Mouse (Mus musculus) embryonic facial prominence, embryonic 15.5 days (tissue): ENCODE measurements around the gene Vars2. TPM values are rescaled to one million over a fixed set of nuclear protein-coding genes. Genes with fewer than 3 reads are reported as not detected.

Experiments used
- ATAC-seq: fragments of 200-750 bp; cut with Nextera tagmentation; 2 replicates; pipeline ENCODE4 v1.8.0; 2017; ENCODE audit warnings: low read depth, moderate TSS enrichment; ENCODE audit not compliant: insufficient number of reproducible peaks, low FRiP score, low TSS enrichment
- H3K27ac ChIP-seq: fragments of 300-500 bp; sonication (generic); replicated peaks from 2 replicates; pipeline ENCODE4 v1.5.1; 2015; ENCODE audit warnings: mild to moderate bottlenecking, inconsistent platforms
- H3K27me3 ChIP-seq: fragments of 300-500 bp; sonication (generic); 2 replicates; pipeline ENCODE4 v1.6.1; 2015; ENCODE audit warnings: inconsistent platforms
- H3K36me3 ChIP-seq: fragments of 300-500 bp; sonication (generic); 2 replicates; pipeline ENCODE4 v1.6.1; 2015; ENCODE audit warnings: mild to moderate bottlenecking, inconsistent platforms
- H3K4me1 ChIP-seq: fragments of 300-500 bp; sonication (generic); 2 replicates; pipeline ENCODE4 v1.6.1; 2015; ENCODE audit warnings: inconsistent platforms
- H3K4me2 ChIP-seq: fragments of 300-500 bp; sonication (generic); replicated peaks from 2 replicates; pipeline ENCODE4 v1.6.1; 2015; ENCODE audit warnings: mild to moderate bottlenecking, inconsistent platforms
- H3K4me3 ChIP-seq: fragments of 300-500 bp; sonication (generic); replicated peaks from 2 replicates; pipeline ENCODE4 v1.5.1; 2015; ENCODE audit warnings: mild to moderate bottlenecking, inconsistent platforms
- H3K9ac ChIP-seq: fragments of 300-500 bp; sonication (generic); 2 replicates; pipeline ENCODE4 v1.6.1; 2015; ENCODE audit warnings: inconsistent platforms
- H3K9me3 ChIP-seq: fragments of 300-500 bp; sonication (generic); replicated peaks from 2 replicates; pipeline ENCODE4 v1.6.1; 2016; ENCODE audit warnings: inconsistent platforms
- WGBS: fragments of 180-500 bp; shearing (Covaris S2); methylation state at CpG from one replicate; pipeline ENCODE4 v1.1.7; 2015; 5-methylcytosine and 5-hydroxymethylcytosine counted together
- polyA plus RNA-seq: library from polyadenylated mRNA; unstranded; fragments of >200 nt; fragmentation: Nextera tagmentation; extraction: Ambion mirVana; gene quantifications from 2 replicates; pipeline ENCODE4 v1.2.1, GENCODE M21; 2015

Gene Vars2
- polyA plus RNA-seq, 1 experiment from 2014 or later: 19.0 TPM

DNA sequence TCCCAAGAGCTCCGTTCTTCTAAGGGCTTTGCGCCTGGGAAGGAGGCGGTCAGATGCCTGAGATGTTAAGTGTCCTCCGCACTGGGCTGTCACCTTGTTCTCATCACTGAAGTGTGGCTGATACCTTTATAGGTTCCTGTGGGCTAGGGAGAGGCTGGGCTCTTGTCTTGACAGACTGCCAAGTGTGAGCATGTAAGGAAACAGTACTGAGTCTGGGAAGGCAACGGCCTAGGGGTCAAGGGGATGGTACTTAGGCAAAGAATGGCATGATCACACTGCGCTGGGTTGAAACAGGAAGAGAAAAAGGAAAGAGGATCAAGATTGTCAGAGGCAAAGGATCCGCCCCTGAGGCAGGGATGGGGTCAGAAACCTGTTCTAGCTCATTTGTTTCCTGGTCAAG is 40.9 kb downstream of the Vars2 start, which contains the start of gene Gm9573:
TSS of gene Gm9573 (minus strand) at position 101 of the 400 bp plus-strand sequence.
- Histone ChIP-seq H3K27ac (no peak within 1 kb of the TSS), H3K36me3 (no peaks in the 10 kb centered on the region), H3K9ac (no peak within 1 kb of the TSS), H3K4me2 (no peak within 1 kb of the TSS), H3K4me3 (no peak within 1 kb of the TSS), H3K9me3 (no peaks in the 10 kb centered on the region), H3K4me1 (no peaks in the 10 kb centered on the region), H3K27me3 (no peaks in the 10 kb centered on the region)
- ATAC-seq: no peak
- 70% methylated on average over 7 of the region's 7 CpGs for WGBS

DNA sequence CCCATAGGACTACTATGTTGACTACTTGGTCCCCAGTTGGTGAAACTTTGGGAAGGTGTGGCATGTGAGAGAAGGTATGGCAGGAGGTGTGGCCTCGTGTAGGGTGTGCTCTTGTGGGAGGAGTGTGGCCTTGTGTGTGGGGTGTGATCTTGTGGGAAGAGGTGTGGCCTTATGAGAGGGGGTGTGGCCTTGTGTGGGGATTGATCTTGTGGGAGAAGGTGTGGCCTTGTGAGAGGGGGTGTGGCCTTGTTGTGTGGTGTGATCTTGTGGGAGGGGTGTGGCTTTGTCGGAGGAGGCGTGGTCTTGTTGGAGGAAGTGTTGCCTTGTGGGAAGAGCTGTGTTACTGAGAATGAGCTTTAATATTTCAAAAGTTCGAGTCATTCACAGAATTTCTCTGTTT is 50.3 kb downstream of the Vars2 start:
- H3K9me3 ChIP-seq: no peaks in the 10 kb centered on the region
- H3K27me3 ChIP-seq: no peaks in the 10 kb centered on the region
- no peaks in the 10 kb centered on the region for H3K4me1 ChIP-seq
- no peak for ATAC-seq
- H3K36me3 ChIP-seq: no peaks in the 10 kb centered on the region
- H3K9ac ChIP-seq: no peak overlapping the region
- no peak overlapping the region for H3K4me3 ChIP-seq
- H3K27ac ChIP-seq: no peak overlapping the region
- H3K4me2 ChIP-seq: no peak overlapping the region
- WGBS: 81% methylated on average over 4 of the region's 4 CpGs

Other genes with a start within 250 kb of the Vars2 start
- gene H2-Q6, start 242.7 kb downstream of the Vars2 start, polyA plus RNA-seq: 0.14 and 0.28 TPM in 2 replicates
- gene H2-Q7, start 228.4 kb downstream of the Vars2 start, polyA plus RNA-seq: 2.0 and 2.2 TPM in 2 replicates
- gene H2-Q10, start 197.5 kb downstream of the Vars2 start, polyA plus RNA-seq: 0.73 and 0.93 TPM in 2 replicates
- not detected in 2 replicates for gene Pou5f1, start 161.6 kb downstream of the Vars2 start, polyA plus RNA-seq
- 86.0 and 86.2 TPM in 2 replicates for gene Tcf19, start 150.8 kb downstream of the Vars2 start, polyA plus RNA-seq
- gene Cchcr1, start 150.5 kb downstream of the Vars2 start, polyA plus RNA-seq: 18.3 and 20.7 TPM in 2 replicates
- 20.4 and 22.7 TPM in 2 replicates for gene Psors1c2, start 134.4 kb downstream of the Vars2 start, polyA plus RNA-seq
- 12.1 and 12.5 TPM in 2 replicates for gene Cdsn, start 115.5 kb downstream of the Vars2 start, polyA plus RNA-seq
- gene 2300002M23Rik, start 100.1 kb downstream of the Vars2 start, polyA plus RNA-seq: 21.5 and 39.7 TPM in 2 replicates
- 0.25 and 0.81 TPM in 2 replicates for gene Sfta2, start 66.0 kb downstream of the Vars2 start, polyA plus RNA-seq
- 0.17 TPM in 1 of 2 replicates, not detected in the other for gene Gm9573, start 41.0 kb downstream of the Vars2 start, polyA plus RNA-seq
- 0.36 TPM in 1 of 2 replicates, not detected in the other for gene Mucl3, start 23.9 kb downstream of the Vars2 start, polyA plus RNA-seq
- 35.4 and 39.5 TPM in 2 replicates for gene Gtf2h4, start 6.1 kb upstream of the Vars2 start, polyA plus RNA-seq
- gene Ddr1, start 37.0 kb upstream of the Vars2 start, polyA plus RNA-seq: 95.1 and 100 TPM in 2 replicates
- gene Ier3, start 154.1 kb upstream of the Vars2 start, polyA plus RNA-seq: 28.7 and 30.2 TPM in 2 replicates
- 64.4 and 72.6 TPM in 2 replicates for gene Flot1, start 155.6 kb upstream of the Vars2 start, polyA plus RNA-seq
- gene Tubb5, start 170.7 kb upstream of the Vars2 start, polyA plus RNA-seq: 823 TPM in 2 replicates
- 12.0 and 16.1 TPM in 2 replicates for gene Mdc1, start 173.9 kb upstream of the Vars2 start, polyA plus RNA-seq
- 53.2 and 55.2 TPM in 2 replicates for gene Nrm, start 193.7 kb upstream of the Vars2 start, polyA plus RNA-seq
- 28.5 and 30.3 TPM in 2 replicates for gene Ppp1r18, start 198.0 kb upstream of the Vars2 start, polyA plus RNA-seq
- gene Dhx16, start 212.2 kb upstream of the Vars2 start, polyA plus RNA-seq: 40.7 and 50.6 TPM in 2 replicates
- 22.3 and 23.9 TPM in 2 replicates for gene 2310061I04Rik, start 229.8 kb upstream of the Vars2 start, polyA plus RNA-seq
- 64.5 and 77.7 TPM in 2 replicates for gene Atat1, start 242.5 kb upstream of the Vars2 start, polyA plus RNA-seq
- 72.5 and 75.7 TPM in 2 replicates for gene Mrps18b, start 248.8 kb upstream of the Vars2 start, polyA plus RNA-seq
- 39.2 and 39.5 TPM in 2 replicates for gene Ppp1r10, start 248.8 kb upstream of the Vars2 start, polyA plus RNA-seq